Mouse (Mus musculus) frontal cortex, postnatal 25 days (tissue): Measurements from ENCODE around the gene Map3k7cl.

Experiments used
- DNase-seq, 2 experiments: peaks; one replicate each; pipeline ENCODE4 v3.0.0; 2022; ENCODE audit warnings: low spot score in 2 of 2

Gene Map3k7cl

DNA sequence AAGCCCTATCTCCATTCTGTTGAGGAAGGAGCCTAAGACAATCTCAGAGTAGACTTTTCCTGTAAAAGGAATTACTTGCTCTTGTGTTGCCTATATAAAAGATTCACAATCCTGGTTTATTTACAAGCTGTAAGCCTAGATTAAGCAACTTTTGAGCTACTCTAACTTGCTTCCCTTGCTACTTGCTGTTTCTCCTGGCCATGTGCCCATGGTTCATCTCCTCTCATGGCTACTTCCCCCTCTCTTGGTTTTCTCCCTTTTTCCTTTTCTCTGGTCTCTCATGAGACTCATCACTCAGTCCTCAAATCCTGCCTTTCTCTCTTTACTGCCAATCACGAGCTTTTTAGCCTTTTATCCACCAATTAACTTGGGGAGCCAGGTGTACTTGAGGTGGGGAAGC, 85.0 kb downstream of the Map3k7cl start:
- no peak for DNase-seq

DNA sequence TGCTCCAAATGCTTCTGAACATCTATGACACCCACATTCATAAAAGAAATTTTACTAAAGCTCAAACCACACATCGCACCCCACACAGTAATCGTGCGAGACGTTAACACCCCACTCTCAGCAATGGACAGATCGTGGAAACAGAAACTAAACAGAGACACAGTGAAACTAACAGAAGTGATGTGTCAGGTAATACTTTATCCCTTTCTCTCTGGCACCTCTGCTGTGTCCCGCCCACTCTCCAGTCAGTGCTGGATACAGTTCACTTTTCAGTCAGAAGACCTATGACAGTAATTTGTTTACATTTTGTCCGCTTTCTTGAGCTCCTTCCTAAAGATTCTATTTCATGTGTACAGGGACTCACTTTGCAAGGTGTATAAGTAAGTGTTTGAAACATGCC, 89.1 kb downstream of the Map3k7cl start:
- no peak for DNase-seq

DNA sequence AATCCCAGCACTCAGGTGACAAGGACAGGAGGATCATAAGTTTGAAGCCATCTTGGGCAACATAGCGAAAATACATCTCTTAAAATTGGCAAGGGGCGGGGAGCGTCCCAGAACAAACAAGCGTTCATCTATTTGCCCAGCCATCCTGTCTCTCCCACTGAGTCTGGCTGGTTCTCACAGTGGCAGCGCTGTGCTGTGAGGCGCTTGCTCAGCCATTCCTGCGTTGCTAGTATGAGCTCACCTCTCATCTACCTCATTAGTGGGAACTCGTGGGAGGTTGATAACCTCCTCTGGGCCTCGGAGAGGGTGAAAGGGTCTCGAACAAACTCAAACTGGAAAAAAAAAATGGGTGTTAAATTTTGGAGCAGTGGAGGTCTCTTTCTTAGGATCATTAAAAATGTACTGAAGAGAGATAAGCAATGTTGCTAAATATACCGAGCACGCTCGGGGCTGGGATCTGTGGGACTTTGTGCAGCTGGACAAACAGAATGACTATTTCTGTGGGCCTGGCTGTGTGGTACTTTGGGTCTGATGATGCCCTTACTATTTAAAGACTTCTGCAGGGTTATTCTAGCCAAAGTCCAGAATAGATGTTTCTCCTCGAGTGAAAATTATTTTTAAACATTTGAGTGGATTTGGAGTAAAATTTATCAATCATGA, 91.1 kb downstream of the Map3k7cl start:
- DNase-seq, result no peak
